Mouse (Mus musculus): ENCODE data around the gene Rbp3. TPM values are rescaled to one million over a fixed set of nuclear protein-coding genes. Genes with fewer than 3 reads are reported as not detected.

The Rbp3 gene
- 0.02 TPM for polyA plus RNA-seq (2012; fragmentation: generic; extraction: Trizol)

DNA sequence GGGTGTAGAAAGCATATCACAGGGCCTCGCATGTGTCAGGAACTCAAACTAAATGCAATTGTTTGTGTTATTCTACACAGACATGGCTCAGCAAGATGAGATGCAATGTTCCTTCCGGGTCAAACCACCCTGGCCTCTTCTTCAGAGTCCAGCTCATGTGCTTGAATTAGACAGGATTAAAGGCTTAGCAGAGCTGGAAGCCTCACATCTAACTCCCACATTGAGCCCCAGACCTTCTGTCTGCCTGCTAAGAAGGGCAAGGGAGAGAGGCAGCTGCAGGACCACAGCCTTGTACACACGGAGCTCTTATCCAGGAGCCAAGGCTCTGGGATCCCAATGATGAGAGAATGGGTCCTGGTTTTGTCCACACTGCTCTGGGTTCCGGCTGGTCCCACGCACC, at the start of gene Rbp3:
TSS of gene Rbp3 (plus strand) at position 243 of the 400 bp plus-strand sequence.
- no peaks in the 10 kb centered on the region for H3K36me3 ChIP-seq (ENCODE audit: control insufficient read depth, insufficient read depth)
- no peak within 1 kb of the TSS for H3ac ChIP-seq (ENCODE audit: control insufficient read depth, insufficient read length)
- H3K4me2 ChIP-seq (ENCODE audit: low read depth), result no peak within 1 kb of the TSS
- no peak within 1 kb of the TSS for H3K4me3 ChIP-seq
- H3K79me2 ChIP-seq (ENCODE audit: control insufficient read depth, insufficient read depth), result no peaks in the 10 kb centered on the region
- H3K27me3 ChIP-seq (ENCODE audit: control insufficient read depth, insufficient read depth, insufficient read length), result peaks cover 17% of the 10 kb centered on the region
- TF ChIP-seq REST (IDR thresholded peaks at IDR 0.05; ENCODE audit: insufficient read depth, insufficient read length) (no peak), MYOD1 (IDR thresholded peaks at IDR 0.05; ENCODE audit: control insufficient read depth in 1 of 3, insufficient read length in 2 of 3, low read depth in 2 of 3) (no peak), MAX (IDR thresholded peaks at IDR 0.05; ENCODE audit: low read depth) (no peak), POLR2AphosphoS2 (IDR thresholded peaks at IDR 0.05; ENCODE audit: insufficient read length, low read depth) (no peak), SRF (IDR thresholded peaks at IDR 0.05; ENCODE audit: control insufficient read depth, insufficient read length, low read depth) (no peak), USF1 (IDR thresholded peaks at IDR 0.05; ENCODE audit: low read depth) (no peak), E2F4 (IDR thresholded peaks at IDR 0.05; ENCODE audit: insufficient read depth) (no peak), TCF3 (IDR thresholded peaks at IDR 0.05; ENCODE audit: insufficient read length, low read depth) (no peak), TCF12 (IDR thresholded peaks at IDR 0.05; ENCODE audit: insufficient read depth, poor library complexity, severe bottlenecking) (no peak), POLR2A (IDR thresholded peaks at IDR 0.05; ENCODE audit: insufficient read length, low read depth) (no peak), MYOG (IDR thresholded peaks at IDR 0.05; ENCODE audit: control insufficient read depth in 1 of 3, insufficient read depth in 1 of 3, insufficient read length in 2 of 3, low read depth in 2 of 3) (no peak), CEBPB (IDR thresholded peaks at IDR 0.05; ENCODE audit: insufficient read depth, poor library complexity, severe bottlenecking) (no peak)

DNA sequence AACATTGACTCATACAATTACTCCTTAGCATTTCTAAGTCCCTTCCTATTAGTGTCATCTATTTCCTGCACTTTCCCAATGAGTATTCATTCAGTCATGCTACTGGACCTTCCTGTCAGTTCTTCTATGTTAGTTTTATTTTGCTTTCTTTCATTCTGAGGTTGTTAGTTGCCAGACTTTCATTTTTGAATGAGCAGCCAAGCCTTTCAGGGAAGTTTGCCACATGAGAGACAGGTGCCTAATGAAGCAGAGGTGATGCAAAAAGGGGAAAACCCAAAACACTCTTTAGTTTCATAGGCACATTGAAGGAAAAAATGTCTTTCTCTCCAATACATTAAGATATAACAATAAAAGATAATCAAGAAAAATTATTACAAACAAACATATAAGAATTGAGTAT, 49.0 kb upstream of the Rbp3 start:
- TF ChIP-seq REST (IDR thresholded peaks at IDR 0.05; ENCODE audit: insufficient read depth, insufficient read length), result no peak
- no peak for TF ChIP-seq MYOD1 (IDR thresholded peaks at IDR 0.05; ENCODE audit: control insufficient read depth in 1 of 3, insufficient read length in 2 of 3, low read depth in 2 of 3)
- no peak for TF ChIP-seq USF1 (IDR thresholded peaks at IDR 0.05; ENCODE audit: low read depth)
- no peak for TF ChIP-seq MYOG (IDR thresholded peaks at IDR 0.05; ENCODE audit: control insufficient read depth in 1 of 3, insufficient read depth in 1 of 3, insufficient read length in 2 of 3, low read depth in 2 of 3)
- TF ChIP-seq TCF3 (IDR thresholded peaks at IDR 0.05; ENCODE audit: insufficient read length, low read depth), result no peak
- no peak for TF ChIP-seq POLR2A (IDR thresholded peaks at IDR 0.05; ENCODE audit: insufficient read length, low read depth)
- no peak overlapping the region for H3K4me3 ChIP-seq
- no peak overlapping the region for H3ac ChIP-seq (ENCODE audit: control insufficient read depth, insufficient read length)
- no peak overlapping the region for H3K4me2 ChIP-seq (ENCODE audit: low read depth)
- no peaks in the 10 kb centered on the region for H3K36me3 ChIP-seq (ENCODE audit: control insufficient read depth, insufficient read depth)
- no peaks in the 10 kb centered on the region for H3K27me3 ChIP-seq (ENCODE audit: control insufficient read depth, insufficient read depth, insufficient read length)
- H3K79me2 ChIP-seq (ENCODE audit: control insufficient read depth, insufficient read depth), result no peaks in the 10 kb centered on the region

DNA sequence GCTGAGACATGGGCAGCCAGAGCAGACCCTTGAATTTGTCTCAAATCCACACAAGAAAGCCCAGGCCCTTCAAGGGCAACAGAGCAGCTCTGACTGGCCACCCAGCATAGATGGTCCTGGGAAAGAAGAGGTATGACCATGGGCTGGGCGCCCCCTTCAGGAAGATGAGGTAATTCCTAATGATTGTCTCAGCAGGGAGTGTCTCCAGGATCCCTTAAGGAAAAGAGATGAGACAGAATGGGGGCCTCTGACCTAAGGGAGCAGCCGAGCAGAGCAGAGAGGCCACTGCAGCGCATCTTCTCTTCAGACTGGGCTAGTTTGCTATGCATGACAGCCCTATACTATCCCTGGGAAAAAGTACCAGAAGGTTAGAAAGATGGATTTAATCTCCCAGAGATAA, 40.1 kb upstream of the Rbp3 start:
- TF ChIP-seq SRF (IDR thresholded peaks at IDR 0.05; ENCODE audit: control insufficient read depth, insufficient read length, low read depth) (no peak), MYOG (IDR thresholded peaks at IDR 0.05; ENCODE audit: control insufficient read depth in 1 of 3, insufficient read depth in 1 of 3, insufficient read length in 2 of 3, low read depth in 2 of 3) (no peak), CEBPB (IDR thresholded peaks at IDR 0.05; ENCODE audit: insufficient read depth, poor library complexity, severe bottlenecking) (no peak), POLR2AphosphoS2 (IDR thresholded peaks at IDR 0.05; ENCODE audit: insufficient read length, low read depth) (no peak), TCF12 (IDR thresholded peaks at IDR 0.05; ENCODE audit: insufficient read depth, poor library complexity, severe bottlenecking) (no peak), MAX (IDR thresholded peaks at IDR 0.05; ENCODE audit: low read depth) (no peak), TCF3 (IDR thresholded peaks at IDR 0.05; ENCODE audit: insufficient read length, low read depth) (no peak), REST (IDR thresholded peaks at IDR 0.05; ENCODE audit: insufficient read depth, insufficient read length) (no peak), USF1 (IDR thresholded peaks at IDR 0.05; ENCODE audit: low read depth) (no peak), POLR2A (IDR thresholded peaks at IDR 0.05; ENCODE audit: insufficient read length, low read depth) (no peak), E2F4 (IDR thresholded peaks at IDR 0.05; ENCODE audit: insufficient read depth) (no peak), MYOD1 (IDR thresholded peaks at IDR 0.05; ENCODE audit: control insufficient read depth in 1 of 3, insufficient read length in 2 of 3, low read depth in 2 of 3) (no peak)
- Histone ChIP-seq H3K36me3 (ENCODE audit: control insufficient read depth, insufficient read depth) (no peaks in the 10 kb centered on the region), H3K4me2 (ENCODE audit: low read depth) (no peak overlapping the region), H3ac (ENCODE audit: control insufficient read depth, insufficient read length) (no peak overlapping the region), H3K27me3 (ENCODE audit: control insufficient read depth, insufficient read depth, insufficient read length) (peaks cover 9% of the 10 kb centered on the region), H3K4me3 (no peak overlapping the region), H3K79me2 (ENCODE audit: control insufficient read depth, insufficient read depth) (no peaks in the 10 kb centered on the region)

DNA sequence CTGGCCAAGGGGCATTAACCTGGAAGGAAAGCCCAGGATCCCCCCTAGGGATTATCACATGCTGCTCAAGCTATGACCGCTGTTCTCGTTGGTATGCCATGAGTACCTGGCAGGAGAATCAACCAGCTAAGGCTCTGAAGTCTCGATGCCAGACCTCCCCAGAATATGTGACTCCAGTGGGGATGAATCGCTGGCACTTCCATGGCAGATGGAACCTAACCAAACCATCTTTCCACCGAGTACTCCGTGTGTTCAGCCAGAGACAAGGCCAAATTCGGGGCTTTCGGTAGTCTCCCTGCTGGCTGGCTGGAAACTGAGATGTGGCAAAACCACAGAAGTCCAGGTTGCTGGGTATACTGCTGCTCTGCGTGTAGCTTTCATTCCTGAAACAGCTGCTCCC, 39.6 kb upstream of the Rbp3 start:
- TF ChIP-seq MYOG (IDR thresholded peaks at IDR 0.05; ENCODE audit: control insufficient read depth in 1 of 3, insufficient read depth in 1 of 3, insufficient read length in 2 of 3, low read depth in 2 of 3) (no peak), USF1 (IDR thresholded peaks at IDR 0.05; ENCODE audit: low read depth) (no peak), CEBPB (IDR thresholded peaks at IDR 0.05; ENCODE audit: insufficient read depth, poor library complexity, severe bottlenecking) (no peak), POLR2AphosphoS2 (IDR thresholded peaks at IDR 0.05; ENCODE audit: insufficient read length, low read depth) (no peak), TCF12 (IDR thresholded peaks at IDR 0.05; ENCODE audit: insufficient read depth, poor library complexity, severe bottlenecking) (no peak), POLR2A (IDR thresholded peaks at IDR 0.05; ENCODE audit: insufficient read length, low read depth) (no peak), E2F4 (IDR thresholded peaks at IDR 0.05; ENCODE audit: insufficient read depth) (no peak), MAX (IDR thresholded peaks at IDR 0.05; ENCODE audit: low read depth) (no peak), TCF3 (IDR thresholded peaks at IDR 0.05; ENCODE audit: insufficient read length, low read depth) (no peak), MYOD1 (IDR thresholded peaks at IDR 0.05; ENCODE audit: control insufficient read depth in 1 of 3, insufficient read length in 2 of 3, low read depth in 2 of 3) (no peak), REST (IDR thresholded peaks at IDR 0.05; ENCODE audit: insufficient read depth, insufficient read length) (no peak), SRF (IDR thresholded peaks at IDR 0.05; ENCODE audit: control insufficient read depth, insufficient read length, low read depth) (no peak)
- no peaks in the 10 kb centered on the region for H3K79me2 ChIP-seq (ENCODE audit: control insufficient read depth, insufficient read depth)
- H3K4me3 ChIP-seq, result no peak overlapping the region
- no peak overlapping the region for H3ac ChIP-seq (ENCODE audit: control insufficient read depth, insufficient read length)
- H3K27me3 ChIP-seq (ENCODE audit: control insufficient read depth, insufficient read depth, insufficient read length), result peaks cover 10% of the 10 kb centered on the region
- no peak overlapping the region for H3K4me2 ChIP-seq (ENCODE audit: low read depth)
- no peaks in the 10 kb centered on the region for H3K36me3 ChIP-seq (ENCODE audit: control insufficient read depth, insufficient read depth)
